Comparison of ENCODE assay signal across 8 mouse cellular contexts in genomic region chr2:35679812-35680672, GRCm38 (mm10).
DNase-seq lines count a peak whose midpoint lies in the region; ATAC-seq and TF ChIP-seq lines count a peak whose summit lies in the region.

No protein-coding gene starts in this region.

- no peak for DNase-seq in midbrain, postnatal 0 days (ENCODE audit: low spot score)
- peak; percentile 47 for DNase-seq in heart, postnatal 4 days
- DNase-seq in naive thymus-derived CD4-positive, alpha-beta T cell, adult 2 months (ENCODE audit: low read depth), result peak; percentile 48
- DNase-seq in ovary, adult 18-20 months (ENCODE audit: low spot score), result no peak
- DNase-seq in urinary bladder, postnatal 25 days (ENCODE audit: low spot score), result no peak

- peaks cover 90% of the 10 kb centered on the region for H3K4me1 ChIP-seq in midbrain, embryonic 12.5 days
- H3K4me1 ChIP-seq in midbrain, postnatal 0 days (ENCODE audit: insufficient read depth, low read length), result peaks cover 41% of the 10 kb centered on the region
- H3K4me1 ChIP-seq in brown adipose tissue, adult 24 weeks (ENCODE audit: control insufficient read depth, insufficient read depth, insufficient read length, low read length), result peaks cover 72% of the 10 kb centered on the region
- H3K4me1 ChIP-seq in limb, embryonic 15.5 days, result peaks cover 95% of the 10 kb centered on the region

- no peaks in the 10 kb centered on the region for H3K36me3 ChIP-seq in midbrain, embryonic 12.5 days
- no peaks in the 10 kb centered on the region for H3K36me3 ChIP-seq in midbrain, postnatal 0 days (ENCODE audit: insufficient read depth, low read length)
- no peaks in the 10 kb centered on the region for H3K36me3 ChIP-seq in limb, embryonic 15.5 days

- H3K27me3 ChIP-seq in midbrain, embryonic 12.5 days, result no peaks in the 10 kb centered on the region
- no peaks in the 10 kb centered on the region for H3K27me3 ChIP-seq in midbrain, postnatal 0 days (ENCODE audit: insufficient read depth, low read length)
- H3K27me3 ChIP-seq in limb, embryonic 15.5 days, result no peaks in the 10 kb centered on the region

- H3K9ac ChIP-seq in midbrain, embryonic 12.5 days (replicated peaks), result no peak overlapping the region
- H3K9ac ChIP-seq in midbrain, postnatal 0 days (replicated peaks; ENCODE audit: low read length, poor library complexity, severe bottlenecking), result no peak overlapping the region
- no peak overlapping the region for H3K9ac ChIP-seq in limb, embryonic 15.5 days

- WGBS in midbrain, embryonic 12.5 days, result 24% methylated on average over 10 of the region's 10 CpGs
- 28% methylated on average over 10 of the region's 10 CpGs for WGBS in midbrain, postnatal 0 days
- WGBS in limb, embryonic 15.5 days, result 33% methylated on average over 10 of the region's 10 CpGs

- no peaks in the 10 kb centered on the region for H3K9me3 ChIP-seq in midbrain, embryonic 12.5 days
- H3K9me3 ChIP-seq in midbrain, postnatal 0 days (ENCODE audit: low read length), result no peaks in the 10 kb centered on the region
- no peaks in the 10 kb centered on the region for H3K9me3 ChIP-seq in limb, embryonic 15.5 days

- H3K4me3 ChIP-seq in midbrain, embryonic 12.5 days, result no peak overlapping the region
- no peak overlapping the region for H3K4me3 ChIP-seq in midbrain, postnatal 0 days (ENCODE audit: low read depth, low read length)
- no peak overlapping the region for H3K4me3 ChIP-seq in brown adipose tissue, adult 24 weeks (ENCODE audit: insufficient read depth, low read depth, low read length)
- no peak overlapping the region for H3K4me3 ChIP-seq in limb, embryonic 15.5 days

- no peak overlapping the region for H3K4me2 ChIP-seq in midbrain, embryonic 12.5 days (replicated peaks)
- no peak overlapping the region for H3K4me2 ChIP-seq in midbrain, postnatal 0 days (ENCODE audit: low read depth, low read length, poor library complexity, severe bottlenecking)
- no peak overlapping the region for H3K4me2 ChIP-seq in limb, embryonic 15.5 days

- ATAC-seq in midbrain, embryonic 12.5 days (ENCODE audit: low FRiP score, low read depth), result no peak
- no peak for ATAC-seq in midbrain, postnatal 0 days (ENCODE audit: low FRiP score)
- no peak for ATAC-seq in limb, embryonic 15.5 days (ENCODE audit: insufficient number of reproducible peaks, low FRiP score, low TSS enrichment, low read depth)

- TF ChIP-seq CTCF in midbrain, postnatal 0 days (IDR thresholded peaks at IDR 0.05), result no peak

- H3K27ac ChIP-seq in midbrain, embryonic 12.5 days (replicated peaks), result peak overlapping the region; percentile 52; the same call in 1 of the 2 replicates
- H3K27ac ChIP-seq in midbrain, postnatal 0 days (ENCODE audit: low read depth, low read length), result no peak overlapping the region
- peak overlapping the region; percentile 67 for H3K27ac ChIP-seq in brown adipose tissue, adult 24 weeks (replicated peaks; ENCODE audit: low read depth, low read length)
- H3K27ac ChIP-seq in limb, embryonic 15.5 days, result peak overlapping the region; percentile 23; the same call in 1 of the 2 replicates

Comparison
In these comparisons a context has a peak if more than half of its experiments do, and no peak if none do; other contexts are left out.
1. DNase-seq: peak in heart, postnatal 4 days (single experiment) and naive thymus-derived CD4-positive, alpha-beta T cell, adult 2 months (single experiment); none in midbrain, postnatal 0 days (single experiment), ovary, adult 18-20 months (single experiment) and urinary bladder, postnatal 25 days (single experiment).